Mouse (Mus musculus) cerebellum, postnatal 25 days (tissue): ENCODE measurements at regions not wholly inside any gene's neighbourhood (a gene's known extent, or its start where the extent isn't known, plus 50 kb on each side); places are given as distances from the start of the nearest gene placed in this dataset.

Experiments
- DNase-seq, 2 experiments: peaks; one replicate each; pipeline ENCODE4 v3.0.0; 2021; ENCODE audit warnings: mixed read lengths in 2 of 2

GRCm38 (mm10) chr11:114483823-114484667 lies 184.3 kb upstream of the Rpl38 start:
- DNase-seq = peak; percentile 66 to 76

GRCm38 (mm10) chr11:114483350-114483749 lies 185.0 kb upstream of the Rpl38 start:
- DNase-seq = peak in 1 of 2 experiments; percentile 54

GRCm38 (mm10) chr11:114482070-114482469 lies 186.3 kb upstream of the Rpl38 start:
- DNase-seq = peak in 1 of 2 experiments; percentile 49

GRCm38 (mm10) chr11:114481037-114481436 lies 187.3 kb upstream of the Rpl38 start:
- peak; percentile 42 to 46 for DNase-seq

- DNase-seq = peak; percentile 68 to 71
Measured at GRCm38 (mm10) chr11:114480119-114480540, 188.2 kb upstream of the Rpl38 start.

GRCm38 (mm10) chr11:114478736-114479135 lies 189.6 kb upstream of the Rpl38 start:
- no peak for DNase-seq

GRCm38 (mm10) chr11:114477365-114477764 lies 191.0 kb upstream of the Rpl38 start:
- DNase-seq = peak; percentile 60 to 78

- DNase-seq = no peak
Measured at GRCm38 (mm10) chr11:114472501-114473260, 195.6 kb upstream of the Rpl38 start.

GRCm38 (mm10) chr11:114468394-114468793 lies 199.9 kb upstream of the Rpl38 start:
- DNase-seq = peak; percentile 48 to 72

GRCm38 (mm10) chr11:114467803-114468202 lies 200.5 kb upstream of the Rpl38 start:
- peak; percentile 36 to 63 for DNase-seq

GRCm38 (mm10) chr11:114465486-114465885 lies 202.8 kb upstream of the Rpl38 start:
- DNase-seq = no peak

- DNase-seq = peak; percentile 66 to 80
Measured at GRCm38 (mm10) chr11:114462755-114463374, 205.5 kb upstream of the Rpl38 start.

GRCm38 (mm10) chr11:114454876-114455330 lies 213.4 kb upstream of the Rpl38 start:
- peak; percentile 60 to 63 for DNase-seq

GRCm38 (mm10) chr11:114448776-114449401 lies 219.4 kb upstream of the Rpl38 start:
- peak; percentile 83 to 88 for DNase-seq

- DNase-seq = no peak
Measured at GRCm38 (mm10) chr11:114447461-114447847, 220.9 kb upstream of the Rpl38 start.

GRCm38 (mm10) chr11:114446617-114447460 lies 221.5 kb upstream of the Rpl38 start:
- peak in 1 of 2 experiments; percentile 32 for DNase-seq

- no peak for DNase-seq
Measured at GRCm38 (mm10) chr11:114446075-114446616, 222.2 kb upstream of the Rpl38 start.

GRCm38 (mm10) chr11:114444211-114444610 lies 224.1 kb upstream of the Rpl38 start:
- no peak for DNase-seq

GRCm38 (mm10) chr11:114443444-114443843 lies 224.9 kb upstream of the Rpl38 start:
- peak in 1 of 2 experiments; percentile 31 for DNase-seq

GRCm38 (mm10) chr11:114439314-114439713 lies 229.0 kb upstream of the Rpl38 start:
- peak; percentile 49 to 70 for DNase-seq

GRCm38 (mm10) chr11:114435788-114436187 lies 232.5 kb upstream of the Rpl38 start:
- DNase-seq = no peak
